Mouse (Mus musculus) small intestine, adult 2 months (tissue): ENCODE data around the gene Glcci1.

ENCODE experiments used
- CTCF ChIP-seq: fragments of 200-500 bp; IDR thresholded peaks from 2 replicates; pipeline ENCODE4 v1.5.1; 2012; ENCODE audit warnings: low read depth, mild to moderate bottlenecking, control low read depth, inconsistent platforms, low read length, moderate library complexity, mixed read lengths; ENCODE audit not compliant: insufficient replicate concordance, insufficient read length; ENCODE audit errors: extremely low read depth
- POLR2A ChIP-seq: fragments of 200-500 bp; IDR thresholded peaks from 2 replicates; pipeline ENCODE4 v1.6.1; 2012; ENCODE audit warnings: low read depth, mild to moderate bottlenecking, control low read depth, inconsistent platforms, low read length, moderate library complexity

DNA sequence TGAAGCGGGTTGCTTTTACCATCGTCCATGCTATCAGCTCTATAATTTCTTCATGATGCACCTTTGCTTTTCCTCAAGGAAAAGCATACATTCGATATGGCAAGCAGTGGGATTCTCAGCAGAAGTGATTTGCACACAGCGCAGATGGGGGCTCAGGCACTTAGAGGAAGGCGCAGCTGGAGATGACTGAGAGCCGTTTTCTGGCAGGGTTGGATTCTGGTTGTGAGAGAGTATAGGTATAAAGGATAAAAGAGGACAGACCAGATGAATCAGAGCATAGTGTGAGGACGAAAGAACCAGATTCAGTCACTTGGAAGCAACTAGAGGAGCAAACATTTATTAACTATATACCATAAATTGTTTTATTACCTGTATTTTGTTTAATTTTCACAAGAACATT is 36.4 kb downstream of the Glcci1 start:
- TF ChIP-seq CTCF (no peak), POLR2A (no peak)
